Mouse (Mus musculus): ENCODE measurements around the gene Tut1. TPM values are rescaled to one million over a fixed set of nuclear protein-coding genes. Genes with fewer than 3 reads are reported as not detected.

The Tut1 gene
- total and polyA plus RNA-seq, 3 experiments, result 54.6 to 68.2 TPM; not detected in 1

GRCm38 (mm10) chr19:8914212-8914611 lies 39.4 kb upstream of the Tut1 start:
- no peak for DNase-seq (ENCODE audit: low read depth, low spot score)
- no peak overlapping the region for H3K27ac ChIP-seq (ENCODE audit: control insufficient read depth, low read depth, low read length)
- H3K79me2 ChIP-seq (ENCODE audit: control insufficient read depth, insufficient read depth, low read length, poor library complexity), result no peaks in the 10 kb centered on the region
- H3K36me3 ChIP-seq (ENCODE audit: control insufficient read depth in 1 of 2, insufficient read depth in 2 of 2, low read length in 2 of 2), result peaks cover 0 to 21% of the 10 kb centered on the region in 2 experiments; a peak in 3 of 4 replicates
- H3K9ac ChIP-seq (ENCODE audit: control insufficient read depth, low read depth, low read length, poor library complexity, severe bottlenecking), result no peak overlapping the region
- no peak overlapping the region for H3K4me3 ChIP-seq (ENCODE audit: control insufficient read depth in 1 of 2, insufficient read depth in 1 of 2, low read depth in 2 of 2, low read length in 2 of 2)
- no peaks in the 10 kb centered on the region for H3K9me3 ChIP-seq (replicated peaks; ENCODE audit: insufficient read depth, low read length)
- H3K4me1 ChIP-seq (ENCODE audit: control insufficient read depth in 1 of 2, insufficient read depth in 2 of 2, low read length in 2 of 2), result no peaks in the 10 kb centered on the region
- TF ChIP-seq ZMIZ1 (IDR thresholded peaks at IDR 0.05; ENCODE audit: low read depth, low read length), result no peak
- TF ChIP-seq EP300 (IDR thresholded peaks at IDR 0.05; ENCODE audit: low read depth in 1 of 2, low read length in 2 of 2), result no peak
- TF ChIP-seq NELFE (IDR thresholded peaks at IDR 0.05; ENCODE audit: low read depth, low read length), result no peak
- TF ChIP-seq POLR2AphosphoS2 (IDR thresholded peaks at IDR 0.05; ENCODE audit: low read length), result no peak
- TF ChIP-seq MAX (IDR thresholded peaks at IDR 0.05; ENCODE audit: low read length), result no peak
- no peak for TF ChIP-seq ZKSCAN1 (IDR thresholded peaks at IDR 0.05; ENCODE audit: low read depth, low read length)
- TF ChIP-seq ELF1 (IDR thresholded peaks at IDR 0.05; ENCODE audit: low read depth, low read length), result no peak
- no peak for TF ChIP-seq CTCF (IDR thresholded peaks at IDR 0.05 in 2 of 3, conservative IDR thresholded peaks at IDR 0.05 in 1 of 3; ENCODE audit: control insufficient read depth in 1 of 3, insufficient read depth in 1 of 3, low read depth in 2 of 3, low read length in 3 of 3, poor library complexity in 1 of 3, severe bottlenecking in 1 of 3)
- no peak for TF ChIP-seq GABPA (IDR thresholded peaks at IDR 0.05; ENCODE audit: low read depth, low read length)
- TF ChIP-seq RCOR1 (IDR thresholded peaks at IDR 0.05; ENCODE audit: low read depth, low read length), result no peak
- TF ChIP-seq SMC3 (IDR thresholded peaks at IDR 0.05; ENCODE audit: low read depth, low read length), result no peak
- TF ChIP-seq MAFK (IDR thresholded peaks at IDR 0.05; ENCODE audit: borderline replicate concordance, low read depth, low read length), result no peak
- no peak for TF ChIP-seq CHD2 (IDR thresholded peaks at IDR 0.05; ENCODE audit: low read length)
- TF ChIP-seq KAT2A (conservative IDR thresholded peaks at IDR 0.05; ENCODE audit: low read depth, low read length), result no peak
- no peak for TF ChIP-seq TCF12 (IDR thresholded peaks at IDR 0.05; ENCODE audit: low read depth, low read length)
- TF ChIP-seq USF1 (IDR thresholded peaks at IDR 0.05; ENCODE audit: low read depth, low read length), result no peak
- no peak for TF ChIP-seq MXI1 (IDR thresholded peaks at IDR 0.05; ENCODE audit: low read depth, low read length)
- no peak for TF ChIP-seq HCFC1 (IDR thresholded peaks at IDR 0.05; ENCODE audit: low read depth, low read length)
- H3K27me3 ChIP-seq (ENCODE audit: control insufficient read depth in 1 of 2, insufficient read depth in 2 of 2, low read length in 2 of 2), result no peaks in the 10 kb centered on the region

GRCm38 (mm10) chr19:8919000-8919399 lies 34.6 kb upstream of the Tut1 start:
- no peaks in the 10 kb centered on the region for H3K27me3 ChIP-seq (ENCODE audit: control insufficient read depth in 1 of 2, insufficient read depth in 2 of 2, low read length in 2 of 2)
- TF ChIP-seq TCF12 (IDR thresholded peaks at IDR 0.05; ENCODE audit: low read depth, low read length) (no peak), MYB (IDR thresholded peaks at IDR 0.05; ENCODE audit: low read depth, low read length) (no peak), ETS1 (IDR thresholded peaks at IDR 0.05; ENCODE audit: low read depth, low read length) (no peak), TBP (IDR thresholded peaks at IDR 0.05; ENCODE audit: low read depth, low read length) (no peak), EP300 (IDR thresholded peaks at IDR 0.05; ENCODE audit: low read depth in 1 of 2, low read length in 2 of 2) (no peak), TAL1 (IDR thresholded peaks at IDR 0.05; ENCODE audit: low read length) (no peak), CHD1 (IDR thresholded peaks at IDR 0.05; ENCODE audit: low read depth, low read length) (no peak), RAD21 (IDR thresholded peaks at IDR 0.05; ENCODE audit: low read depth, low read length) (no peak), MAZ (IDR thresholded peaks at IDR 0.05; ENCODE audit: low read depth, low read length) (no peak), USF1 (IDR thresholded peaks at IDR 0.05; ENCODE audit: low read depth, low read length) (no peak), CTCF (IDR thresholded peaks at IDR 0.05 in 2 of 3, conservative IDR thresholded peaks at IDR 0.05 in 1 of 3; ENCODE audit: control insufficient read depth in 1 of 3, insufficient read depth in 1 of 3, low read depth in 2 of 3, low read length in 3 of 3, poor library complexity in 1 of 3, severe bottlenecking in 1 of 3) (no peak), USF2 (IDR thresholded peaks at IDR 0.05; ENCODE audit: borderline replicate concordance in 1 of 2, insufficient read depth in 1 of 2, low read depth in 1 of 2, low read length in 2 of 2) (no peak), JUND (IDR thresholded peaks at IDR 0.05; ENCODE audit: low read depth, low read length) (no peak), NELFE (IDR thresholded peaks at IDR 0.05; ENCODE audit: low read depth, low read length) (no peak), UBTF (IDR thresholded peaks at IDR 0.05; ENCODE audit: borderline replicate concordance, insufficient read depth, low read depth, low read length) (no peak), ZKSCAN1 (IDR thresholded peaks at IDR 0.05; ENCODE audit: low read depth, low read length) (no peak), RCOR1 (IDR thresholded peaks at IDR 0.05; ENCODE audit: low read depth, low read length) (no peak), ZNF384 (IDR thresholded peaks at IDR 0.05; ENCODE audit: low read depth, low read length) (no peak), MEF2A (IDR thresholded peaks at IDR 0.05; ENCODE audit: extremely low read depth, insufficient replicate concordance, low read depth, low read length, poor library complexity, severe bottlenecking) (no peak), MYC (IDR thresholded peaks at IDR 0.05; ENCODE audit: low read depth, low read length) (no peak)
- no peak overlapping the region for H3K4me3 ChIP-seq (ENCODE audit: control insufficient read depth in 1 of 2, insufficient read depth in 1 of 2, low read depth in 2 of 2, low read length in 2 of 2)
- no peak for DNase-seq (ENCODE audit: low read depth, low spot score)
- H3K36me3 ChIP-seq (ENCODE audit: control insufficient read depth in 1 of 2, insufficient read depth in 2 of 2, low read length in 2 of 2), result peaks cover 4 to 13% of the 10 kb centered on the region in 2 experiments
- H3K9ac ChIP-seq (ENCODE audit: control insufficient read depth, low read depth, low read length, poor library complexity, severe bottlenecking), result no peak overlapping the region
- no peak overlapping the region for H3K27ac ChIP-seq (ENCODE audit: control insufficient read depth, low read depth, low read length)
- H3K9me3 ChIP-seq (replicated peaks; ENCODE audit: insufficient read depth, low read length), result no peaks in the 10 kb centered on the region
- peaks cover 16% of the 10 kb centered on the region for H3K79me2 ChIP-seq (ENCODE audit: control insufficient read depth, insufficient read depth, low read length, poor library complexity)
- peaks cover 8 to 10% of the 10 kb centered on the region in 2 experiments; a peak in 3 of 4 replicates for H3K4me1 ChIP-seq (ENCODE audit: control insufficient read depth in 1 of 2, insufficient read depth in 2 of 2, low read length in 2 of 2)

Data from MEL (cell line).